Mouse (Mus musculus) limb, embryonic 13.5 days (tissue): ENCODE data around the gene 5730522E02Rik. TPM values are rescaled to one million over a fixed set of nuclear protein-coding genes. Genes with fewer than 3 reads are reported as not detected.

Experiments
- ATAC-seq: fragments of 200-750 bp; cut with Nextera tagmentation; 2 replicates; pipeline ENCODE4 v1.8.0; 2017; ENCODE audit warnings: low read depth, moderate number of reproducible peaks, moderate TSS enrichment; ENCODE audit not compliant: low FRiP score
- H3K27ac ChIP-seq: fragments of 300-500 bp; sonication (generic); 2 replicates; pipeline ENCODE4 v1.5.1; 2015; ENCODE audit warnings: inconsistent platforms, mild to moderate bottlenecking, moderate library complexity
- H3K27me3 ChIP-seq: fragments of 300-500 bp; sonication (generic); 2 replicates; pipeline ENCODE4 v1.6.1; 2015; ENCODE audit warnings: mild to moderate bottlenecking, inconsistent platforms
- H3K36me3 ChIP-seq: fragments of 300-500 bp; sonication (generic); 2 replicates; pipeline ENCODE4 v1.6.1; 2015; ENCODE audit warnings: inconsistent platforms, mild to moderate bottlenecking, moderate library complexity
- H3K4me1 ChIP-seq: fragments of 300-500 bp; sonication (generic); 2 replicates; pipeline ENCODE4 v1.6.1; 2015; ENCODE audit warnings: inconsistent platforms
- H3K4me2 ChIP-seq: fragments of 300-500 bp; sonication (generic); replicated peaks from 2 replicates; pipeline ENCODE4 v1.6.1; 2015; ENCODE audit warnings: inconsistent platforms, mild to moderate bottlenecking, moderate library complexity
- H3K4me3 ChIP-seq: fragments of 300-500 bp; sonication (generic); 2 replicates; pipeline ENCODE4 v1.5.1; 2015; ENCODE audit warnings: moderate library complexity, mild to moderate bottlenecking, inconsistent platforms
- H3K9ac ChIP-seq: fragments of 300-500 bp; sonication (generic); 2 replicates; pipeline ENCODE4 v1.6.1; 2015; ENCODE audit warnings: mild to moderate bottlenecking, inconsistent platforms
- H3K9me3 ChIP-seq: fragments of 300-500 bp; sonication (generic); 2 replicates; pipeline ENCODE4 v1.6.1; 2016; ENCODE audit warnings: inconsistent platforms
- WGBS: fragments of 180-500 bp; shearing (Covaris S2); methylation state at CpG from one replicate; pipeline ENCODE4 v1.1.7; 2015; 5-methylcytosine and 5-hydroxymethylcytosine counted together
- polyA plus RNA-seq: library from polyadenylated mRNA; unstranded; fragments of >200 nt; fragmentation: Nextera tagmentation; extraction: Ambion mirVana; gene quantifications from 2 replicates; pipeline ENCODE4 v1.2.1, GENCODE M21; 2015

Gene 5730522E02Rik
- polyA plus RNA-seq, 1 experiment from 2014 or later = 8.4 TPM

GRCm38 (mm10) chr11:25752418-25752817 is 458.1 kb downstream of the 5730522E02Rik start:
- H3K36me3 ChIP-seq = no peaks in the 10 kb centered on the region
- no peak overlapping the region for H3K27ac ChIP-seq
- H3K27me3 ChIP-seq = no peaks in the 10 kb centered on the region
- no peaks in the 10 kb centered on the region for H3K9me3 ChIP-seq
- H3K9ac ChIP-seq = no peak overlapping the region
- WGBS = 88% methylated on average over 3 of the region's 3 CpGs
- H3K4me1 ChIP-seq = no peaks in the 10 kb centered on the region
- no peak overlapping the region for H3K4me2 ChIP-seq
- no peak overlapping the region for H3K4me3 ChIP-seq
- no peak for ATAC-seq

GRCm38 (mm10) chr11:25747098-25747862 is 463.3 kb downstream of the 5730522E02Rik start:
- 54% methylated on average over 6 of the region's 6 CpGs for WGBS
- Histone ChIP-seq H3K27ac (no peak overlapping the region), H3K4me1 (no peaks in the 10 kb centered on the region), H3K9ac (no peak overlapping the region), H3K9me3 (no peaks in the 10 kb centered on the region), H3K27me3 (no peaks in the 10 kb centered on the region), H3K36me3 (no peaks in the 10 kb centered on the region), H3K4me2 (no peak overlapping the region), H3K4me3 (no peak overlapping the region)
- no peak for ATAC-seq

GRCm38 (mm10) chr11:25743664-25744063 is 466.9 kb downstream of the 5730522E02Rik start:
- 79% methylated on average over 3 of the region's 3 CpGs for WGBS
- no peaks in the 10 kb centered on the region for H3K9me3 ChIP-seq
- H3K27ac ChIP-seq = no peak overlapping the region
- H3K9ac ChIP-seq = no peak overlapping the region
- H3K27me3 ChIP-seq = no peaks in the 10 kb centered on the region
- H3K4me3 ChIP-seq = no peak overlapping the region
- H3K4me1 ChIP-seq = no peaks in the 10 kb centered on the region
- no peak for ATAC-seq
- H3K36me3 ChIP-seq = no peaks in the 10 kb centered on the region
- H3K4me2 ChIP-seq = no peak overlapping the region

- H3K36me3 ChIP-seq = no peaks in the 10 kb centered on the region
- H3K27me3 ChIP-seq = no peaks in the 10 kb centered on the region
- H3K4me2 ChIP-seq = no peak overlapping the region
- WGBS = 80% methylated on average over 5 of the region's 5 CpGs
- no peak overlapping the region for H3K4me3 ChIP-seq
- no peak overlapping the region for H3K9ac ChIP-seq
- H3K9me3 ChIP-seq = no peaks in the 10 kb centered on the region
- no peak for ATAC-seq
- no peak overlapping the region for H3K27ac ChIP-seq
- H3K4me1 ChIP-seq = no peaks in the 10 kb centered on the region
Observed at GRCm38 (mm10) chr11:25737255-25737654, 473.3 kb downstream of the 5730522E02Rik start.

- no peaks in the 10 kb centered on the region for H3K36me3 ChIP-seq
- ATAC-seq = no peak
- H3K27me3 ChIP-seq = no peaks in the 10 kb centered on the region
- H3K9ac ChIP-seq = no peak overlapping the region
- H3K9me3 ChIP-seq = no peaks in the 10 kb centered on the region
- no peak overlapping the region for H3K4me3 ChIP-seq
- no peak overlapping the region for H3K4me2 ChIP-seq
- WGBS = 29% methylated on average over 1 of the region's 1 CpGs
- H3K27ac ChIP-seq = no peak overlapping the region
- 0 out of 2 replicates have a peak, but pooled peaks cover 3% of the 10 kb centered on the region for H3K4me1 ChIP-seq
Observed at GRCm38 (mm10) chr11:25729476-25729875, 481.1 kb downstream of the 5730522E02Rik start.

GRCm38 (mm10) chr11:25715447-25716321 is 494.9 kb downstream of the 5730522E02Rik start:
- Histone ChIP-seq H3K27me3 (no peaks in the 10 kb centered on the region), H3K9me3 (no peaks in the 10 kb centered on the region), H3K4me3 (no peak overlapping the region), H3K4me1 (no peaks in the 10 kb centered on the region), H3K27ac (no peak overlapping the region), H3K36me3 (no peaks in the 10 kb centered on the region), H3K4me2 (no peak overlapping the region), H3K9ac (no peak overlapping the region)
- ATAC-seq = no peak
- whole genome bisulfite sequencing = 74% methylated on average over 7 of the region's 7 CpGs

GRCm38 (mm10) chr11:25710559-25710958 is 500.0 kb downstream of the 5730522E02Rik start:
- no peaks in the 10 kb centered on the region for H3K4me1 ChIP-seq
- no peaks in the 10 kb centered on the region for H3K36me3 ChIP-seq
- no peak overlapping the region for H3K9ac ChIP-seq
- H3K27me3 ChIP-seq = no peaks in the 10 kb centered on the region
- H3K4me2 ChIP-seq = no peak overlapping the region
- ATAC-seq = no peak
- no peak overlapping the region for H3K4me3 ChIP-seq
- no peaks in the 10 kb centered on the region for H3K9me3 ChIP-seq
- 81% methylated on average over 2 of the region's 2 CpGs for WGBS
- no peak overlapping the region for H3K27ac ChIP-seq

- WGBS = 66% methylated on average over 4 of the region's 4 CpGs
Observed at GRCm38 (mm10) chr11:25709892-25710291, 500.7 kb downstream of the 5730522E02Rik start.

GRCm38 (mm10) chr11:25704332-25705168 is 506.0 kb downstream of the 5730522E02Rik start:
- Histone ChIP-seq H3K9ac (no peak overlapping the region), H3K27ac (no peak overlapping the region), H3K36me3 (no peaks in the 10 kb centered on the region), H3K9me3 (no peaks in the 10 kb centered on the region), H3K27me3 (no peaks in the 10 kb centered on the region), H3K4me1 (no peaks in the 10 kb centered on the region), H3K4me2 (no peak overlapping the region), H3K4me3 (no peak overlapping the region)
- ATAC-seq = no peak
- WGBS = 44% methylated on average over 11 of the region's 11 CpGs

More at GRCm38 (mm10) chr11:25709892-25710291, 500.7 kb downstream of the 5730522E02Rik start:
- H3K4me3 ChIP-seq = no peak overlapping the region
- no peak overlapping the region for H3K4me2 ChIP-seq
- H3K4me1 ChIP-seq = no peaks in the 10 kb centered on the region
- no peak overlapping the region for H3K9ac ChIP-seq
- no peaks in the 10 kb centered on the region for H3K9me3 ChIP-seq
- no peak overlapping the region for H3K27ac ChIP-seq
- no peaks in the 10 kb centered on the region for H3K27me3 ChIP-seq
- H3K36me3 ChIP-seq = no peaks in the 10 kb centered on the region
- ATAC-seq = no peak

- Histone ChIP-seq H3K4me2 (no peak overlapping the region), H3K27me3 (no peaks in the 10 kb centered on the region), H3K27ac (no peak overlapping the region), H3K36me3 (no peaks in the 10 kb centered on the region), H3K9me3 (no peaks in the 10 kb centered on the region), H3K9ac (no peak overlapping the region), H3K4me1 (no peaks in the 10 kb centered on the region), H3K4me3 (no peak overlapping the region)
- no peak for ATAC-seq
- 93% methylated on average over 3 of the region's 3 CpGs for WGBS
Observed at GRCm38 (mm10) chr11:25702791-25703190, 507.8 kb downstream of the 5730522E02Rik start.

GRCm38 (mm10) chr11:25697508-25698193 is 512.9 kb downstream of the 5730522E02Rik start:
- no peak overlapping the region for H3K4me3 ChIP-seq
- H3K9ac ChIP-seq = no peak overlapping the region
- H3K9me3 ChIP-seq = no peaks in the 10 kb centered on the region
- 45% methylated on average over 6 of the region's 6 CpGs for WGBS
- H3K4me2 ChIP-seq = no peak overlapping the region
- ATAC-seq = no peak
- H3K36me3 ChIP-seq = no peaks in the 10 kb centered on the region
- H3K27me3 ChIP-seq = no peaks in the 10 kb centered on the region
- no peaks in the 10 kb centered on the region for H3K4me1 ChIP-seq
- no peak overlapping the region for H3K27ac ChIP-seq
